Mouse (Mus musculus) left cerebral cortex, postnatal 4 days (tissue): ENCODE results near the gene Nol11. TPM values are rescaled to one million over a fixed set of nuclear protein-coding genes. Genes with fewer than 3 reads are reported as not detected.

Experiments
- total RNA-seq, 2 experiments: library from RNA; stranded (reverse); gene quantifications; 2 replicates each; pipeline ENCODE4 v1.2.3; 2021

The Nol11 gene
- total RNA-seq, 2 experiments from 2014 or later: 33.0 to 35.2 TPM

Other genes starting within 250 kb of the Nol11 start
- 10 to 100 TPM; 43.4 to 53.2 TPM for gene Kpna2, start 189.8 kb downstream of the Nol11 start, total RNA-seq
- 1 to 10 TPM; 4.2 to 4.7 TPM for gene 1810010H24Rik, start 163.7 kb downstream of the Nol11 start, total RNA-seq
- gene Bptf, start 57.3 kb downstream of the Nol11 start, total RNA-seq: 10 to 100 TPM; 88.8 to 90.4 TPM